Mouse (Mus musculus): Measurements from ENCODE around the gene Ccdc114. TPM values are rescaled to one million over a fixed set of nuclear protein-coding genes. Genes with fewer than 3 reads are reported as not detected.
"Not testable (repeated sequence)": the region's sequence is repeated elsewhere in the genome, so short reads cannot be mapped to it uniquely, and the experiment has no call there.

Gene Ccdc114
- total RNA-seq (2014; fragmentation: Nextera tagmentation): not detected in 2 replicates
- 0.17 and 0.22 TPM in 2 replicates for total RNA-seq (2017)
- 0.07 and 0.09 TPM in 2 replicates for polyA plus RNA-seq (2012)

DNA sequence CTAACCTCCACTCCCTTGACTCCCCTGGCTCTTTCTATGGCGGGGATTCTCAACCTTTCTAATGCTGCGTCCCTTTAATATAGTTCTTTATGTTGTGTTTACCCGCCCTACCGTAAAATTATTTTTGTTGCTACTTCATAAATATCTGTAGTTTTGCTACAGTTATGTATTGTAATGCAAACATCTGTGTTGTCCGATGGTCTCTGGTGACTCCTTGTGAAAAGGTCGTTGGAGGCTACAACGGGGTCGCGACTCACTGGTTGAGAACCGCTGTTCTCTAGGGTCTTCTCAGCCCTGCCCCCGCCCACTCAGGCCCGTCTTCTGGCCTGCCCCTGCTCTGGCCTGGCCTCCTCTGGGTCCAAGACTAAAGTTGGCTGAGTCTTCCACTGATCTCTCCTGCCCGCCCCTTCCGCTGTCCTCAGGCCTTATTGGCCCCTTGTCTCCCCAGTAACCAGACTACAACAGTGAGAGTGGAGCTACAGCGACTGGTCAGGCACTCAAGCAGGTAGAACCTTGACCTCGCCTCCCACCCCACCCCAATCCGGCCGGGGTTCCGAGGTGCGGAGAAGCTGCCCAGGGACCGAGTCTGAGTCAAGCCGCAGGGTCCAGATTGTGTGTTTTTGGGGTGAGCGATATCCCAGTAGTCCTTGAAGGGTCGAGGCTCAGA, at the start of gene Ccdc114:
Gene Ccdc114, plus strand, starts transcription at position 311 of the 667 bp plus-strand sequence.
- no peak within 1 kb of the TSS for H3K4me3 ChIP-seq (ENCODE audit: low read depth, low read length)
- ATAC-seq (ENCODE audit: extremely low read depth, insufficient number of reproducible peaks, low FRiP score, poor library complexity, severe bottlenecking) (no peak), DNase-seq (ENCODE audit: low spot score) (no peak)
- H3K36me3 ChIP-seq (replicated peaks): no peaks in the 10 kb centered on the region
- H3K9me3 ChIP-seq (replicated peaks): no peaks in the 10 kb centered on the region
- no peak for TF ChIP-seq GATA1 (IDR thresholded peaks at IDR 0.05; ENCODE audit: borderline replicate concordance, low read length)
- TF ChIP-seq TAL1 (conservative IDR thresholded peaks at IDR 0.05; ENCODE audit: low read depth, low read length): no peak
- no peak for TF ChIP-seq POLR2AphosphoS5 (IDR thresholded peaks at IDR 0.05; ENCODE audit: insufficient replicate concordance, low read depth, low read length)
- TF ChIP-seq CTCF (IDR thresholded peaks at IDR 0.05; ENCODE audit: low read depth, low read length): no peak
- no peak for TF ChIP-seq GATA2 (IDR thresholded peaks at IDR 0.05; ENCODE audit: borderline replicate concordance, low read depth, low read length)
- peaks cover 17% of the 10 kb centered on the region for H3K4me1 ChIP-seq (ENCODE audit: insufficient read depth, low read depth, low read length)
- H3K27me3 ChIP-seq (ENCODE audit: insufficient read depth, low read length): peaks cover 24% of the 10 kb centered on the region

DNA sequence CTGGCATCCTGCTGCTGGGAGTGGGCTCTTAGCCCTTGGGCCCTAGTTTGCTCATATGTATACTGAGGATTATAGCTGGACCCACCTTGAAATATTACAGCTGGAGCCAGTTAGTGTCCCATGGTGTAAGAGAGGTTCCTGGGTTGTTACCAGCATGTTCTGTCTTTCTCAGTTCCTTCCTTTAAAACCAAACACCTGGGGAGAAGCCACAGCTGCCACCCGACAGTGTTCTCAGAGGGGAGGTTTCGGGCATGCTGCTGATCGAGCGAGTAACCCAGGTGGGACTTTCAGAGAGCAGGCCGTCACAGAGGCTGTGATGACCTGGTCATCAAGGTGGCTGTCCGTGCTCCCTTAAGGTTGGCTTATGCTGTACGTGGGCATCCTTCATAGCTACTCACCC, 47.0 kb upstream of the Ccdc114 start:
- Histone ChIP-seq H3K4me1 (ENCODE audit: insufficient read depth, low read depth, low read length) (peaks cover 23% of the 10 kb centered on the region), H3K36me3 (replicated peaks) (peaks cover 72% of the 10 kb centered on the region), H3K9me3 (replicated peaks) (no peaks in the 10 kb centered on the region), H3K27me3 (ENCODE audit: insufficient read depth, low read length) (no peaks in the 10 kb centered on the region), H3K4me3 (ENCODE audit: low read depth, low read length) (no peak overlapping the region)
- no peak for DNase-seq (ENCODE audit: low spot score)
- ATAC-seq (ENCODE audit: extremely low read depth, insufficient number of reproducible peaks, low FRiP score, poor library complexity, severe bottlenecking): no peak
- no peak for TF ChIP-seq GATA1 (IDR thresholded peaks at IDR 0.05; ENCODE audit: borderline replicate concordance, low read length)
- TF ChIP-seq CTCF (IDR thresholded peaks at IDR 0.05; ENCODE audit: low read depth, low read length): no peak
- no peak for TF ChIP-seq GATA2 (IDR thresholded peaks at IDR 0.05; ENCODE audit: borderline replicate concordance, low read depth, low read length)
- TF ChIP-seq POLR2AphosphoS5 (IDR thresholded peaks at IDR 0.05; ENCODE audit: insufficient replicate concordance, low read depth, low read length): no peak

DNA sequence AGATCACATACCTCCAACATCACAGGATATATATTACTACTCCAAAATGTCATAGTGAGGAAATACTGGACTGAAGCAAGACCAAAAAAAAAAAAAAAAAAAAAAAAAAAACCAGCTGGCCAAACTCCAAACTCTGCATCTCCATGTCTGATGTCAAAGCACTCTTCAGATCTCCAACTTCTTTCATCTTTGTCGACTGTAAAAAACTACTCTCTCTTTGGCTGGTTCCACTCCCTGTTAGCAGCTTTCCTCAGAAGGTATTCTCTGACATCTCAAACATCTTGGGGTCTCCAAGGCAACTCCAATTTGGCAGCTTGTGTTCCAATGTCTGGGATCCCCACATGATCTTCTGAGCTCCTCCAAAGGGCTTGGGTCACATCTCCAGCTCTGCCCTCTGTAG, 45.6 kb upstream of the Ccdc114 start, which contains the start of gene Grin2d:
Gene Grin2d, minus strand, starts transcription at position 101 of the 400 bp plus-strand sequence.
- not testable (repeated sequence) for DNase-seq (ENCODE audit: low spot score); H3K4me3 ChIP-seq (ENCODE audit: low read depth, low read length); H3K27me3 ChIP-seq (ENCODE audit: insufficient read depth, low read length); H3K9me3 ChIP-seq (replicated peaks); ATAC-seq (ENCODE audit: extremely low read depth, insufficient number of reproducible peaks, low FRiP score, poor library complexity, severe bottlenecking)
- Histone ChIP-seq H3K36me3 (replicated peaks) (peaks cover 86% of the 10 kb centered on the region), H3K4me1 (ENCODE audit: insufficient read depth, low read depth, low read length) (peaks cover 22% of the 10 kb centered on the region)

DNA sequence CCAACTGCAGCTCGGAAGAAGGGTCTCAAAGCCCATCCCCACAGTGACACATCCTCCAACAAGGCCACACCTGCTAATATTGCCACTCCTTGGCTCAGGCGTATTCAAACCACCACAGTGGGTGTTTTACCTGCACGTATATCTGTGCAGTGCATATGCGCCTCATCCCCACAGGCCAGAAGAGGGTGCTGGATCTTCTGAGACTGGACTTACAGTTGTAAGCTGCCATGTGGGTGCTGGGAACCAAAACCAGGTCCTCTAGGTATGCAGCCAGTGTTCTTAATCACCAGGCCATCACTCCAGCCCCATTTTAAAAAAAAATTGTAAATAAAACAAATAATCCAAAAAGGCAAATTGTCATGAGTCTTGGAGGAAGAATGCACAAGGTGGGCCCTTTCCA, 43.3 kb upstream of the Ccdc114 start:
- Histone ChIP-seq H3K4me3 (ENCODE audit: low read depth, low read length) (no peak overlapping the region), H3K9me3 (replicated peaks) (no peaks in the 10 kb centered on the region), H3K27me3 (ENCODE audit: insufficient read depth, low read length) (no peaks in the 10 kb centered on the region), H3K36me3 (replicated peaks) (peaks cover 89% of the 10 kb centered on the region), H3K4me1 (ENCODE audit: insufficient read depth, low read depth, low read length) (peaks cover 2% of the 10 kb centered on the region; the same call in 1 of the 2 replicates)
- TF ChIP-seq CTCF (IDR thresholded peaks at IDR 0.05; ENCODE audit: low read depth, low read length): no peak
- ATAC-seq (ENCODE audit: extremely low read depth, insufficient number of reproducible peaks, low FRiP score, poor library complexity, severe bottlenecking): no peak
- DNase-seq (ENCODE audit: low spot score): no peak

DNA sequence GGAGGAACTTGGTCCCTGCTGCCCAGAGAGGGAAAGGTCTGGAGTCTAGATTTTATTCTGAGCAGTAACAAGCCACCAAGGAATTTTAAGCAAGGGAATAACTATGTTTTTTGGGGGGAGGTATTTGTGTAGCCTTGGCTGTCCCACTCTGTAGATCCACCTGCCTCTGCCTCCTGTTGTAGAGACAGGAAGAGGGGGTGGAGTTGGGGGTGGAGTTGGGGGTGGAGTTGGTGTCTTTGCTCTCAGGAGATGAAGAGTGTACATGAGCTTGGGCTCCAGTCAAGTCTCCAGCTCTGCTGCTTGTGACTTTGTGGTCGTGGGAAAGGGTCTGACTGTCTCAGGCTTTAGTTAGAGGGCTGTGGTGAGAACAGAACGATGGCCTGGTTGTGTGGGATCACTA, 42.9 kb upstream of the Ccdc114 start:
- Histone ChIP-seq H3K36me3 (replicated peaks) (peaks cover 89% of the 10 kb centered on the region), H3K4me1 (ENCODE audit: insufficient read depth, low read depth, low read length) (no peaks in the 10 kb centered on the region), H3K4me3 (ENCODE audit: low read depth, low read length) (no peak overlapping the region), H3K27me3 (ENCODE audit: insufficient read depth, low read length) (no peaks in the 10 kb centered on the region), H3K9me3 (replicated peaks) (no peaks in the 10 kb centered on the region)
- ATAC-seq (ENCODE audit: extremely low read depth, insufficient number of reproducible peaks, low FRiP score, poor library complexity, severe bottlenecking) (no peak), DNase-seq (ENCODE audit: low spot score) (no peak)
- no peak for TF ChIP-seq POLR2AphosphoS5 (IDR thresholded peaks at IDR 0.05; ENCODE audit: insufficient replicate concordance, low read depth, low read length)
- TF ChIP-seq GATA1 (IDR thresholded peaks at IDR 0.05; ENCODE audit: borderline replicate concordance, low read length): no peak
- TF ChIP-seq TAL1 (conservative IDR thresholded peaks at IDR 0.05; ENCODE audit: low read depth, low read length): no peak
- no peak for TF ChIP-seq CTCF (IDR thresholded peaks at IDR 0.05; ENCODE audit: low read depth, low read length)
- TF ChIP-seq GATA2 (IDR thresholded peaks at IDR 0.05; ENCODE audit: borderline replicate concordance, low read depth, low read length): no peak

DNA sequence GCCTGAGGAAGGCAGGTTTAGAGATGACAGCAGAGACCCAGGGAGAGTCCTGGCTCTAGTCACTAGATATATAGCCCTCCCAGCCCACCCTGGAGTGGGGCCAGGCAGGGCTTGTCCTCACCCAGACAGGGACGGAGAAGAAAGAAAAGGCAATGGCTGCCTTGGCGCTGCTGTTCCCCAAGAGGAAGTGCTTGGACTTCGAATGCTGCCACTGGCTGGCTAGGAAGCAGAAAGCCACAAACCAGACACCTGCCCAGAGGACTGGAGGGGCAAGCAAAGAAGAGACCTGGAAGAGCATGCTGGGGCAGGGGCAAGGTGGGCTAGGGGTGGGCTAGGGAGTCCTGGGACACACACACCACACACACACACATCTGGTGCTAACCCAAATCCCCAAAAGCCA, 36.6 kb upstream of the Ccdc114 start:
- TF ChIP-seq GATA1 (IDR thresholded peaks at IDR 0.05; ENCODE audit: borderline replicate concordance, low read length): no peak
- TF ChIP-seq TAL1 (conservative IDR thresholded peaks at IDR 0.05; ENCODE audit: low read depth, low read length): no peak
- TF ChIP-seq GATA2 (IDR thresholded peaks at IDR 0.05; ENCODE audit: borderline replicate concordance, low read depth, low read length): no peak
- no peak for TF ChIP-seq CTCF (IDR thresholded peaks at IDR 0.05; ENCODE audit: low read depth, low read length)
- no peak for TF ChIP-seq POLR2AphosphoS5 (IDR thresholded peaks at IDR 0.05; ENCODE audit: insufficient replicate concordance, low read depth, low read length)
- no peaks in the 10 kb centered on the region for H3K9me3 ChIP-seq (replicated peaks)
- DNase-seq (ENCODE audit: low spot score) (no peak), ATAC-seq (ENCODE audit: extremely low read depth, insufficient number of reproducible peaks, low FRiP score, poor library complexity, severe bottlenecking) (no peak)
- H3K36me3 ChIP-seq (replicated peaks): peaks cover 67% of the 10 kb centered on the region
- no peaks in the 10 kb centered on the region for H3K4me1 ChIP-seq (ENCODE audit: insufficient read depth, low read depth, low read length)
- H3K4me3 ChIP-seq (ENCODE audit: low read depth, low read length): no peak overlapping the region
- no peaks in the 10 kb centered on the region for H3K27me3 ChIP-seq (ENCODE audit: insufficient read depth, low read length)

DNA sequence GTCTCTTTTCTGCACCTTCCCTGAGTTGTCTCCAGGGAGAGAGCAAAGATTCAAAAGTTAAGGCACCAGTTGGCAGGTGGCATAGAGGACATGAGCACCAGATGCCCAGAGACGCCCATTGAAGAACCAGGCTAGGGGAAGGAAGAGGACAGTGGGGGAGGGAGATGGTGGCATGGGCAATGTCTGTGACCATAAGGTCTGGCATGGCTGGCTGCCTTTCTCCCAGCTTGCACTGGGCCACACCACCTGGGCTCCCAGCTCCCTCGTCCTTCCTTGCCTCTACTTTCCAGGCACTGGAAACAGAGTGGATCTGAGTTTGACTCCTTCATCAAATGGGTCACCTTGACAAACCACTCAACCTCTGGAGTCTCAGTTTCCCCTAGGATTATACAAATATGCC, 31.2 kb upstream of the Ccdc114 start:
- Histone ChIP-seq H3K9me3 (replicated peaks) (no peaks in the 10 kb centered on the region), H3K27me3 (ENCODE audit: insufficient read depth, low read length) (peaks cover 3% of the 10 kb centered on the region; the same call in 1 of the 2 replicates), H3K36me3 (replicated peaks) (peaks cover 38% of the 10 kb centered on the region), H3K4me1 (ENCODE audit: insufficient read depth, low read depth, low read length) (peaks cover 26% of the 10 kb centered on the region), H3K4me3 (ENCODE audit: low read depth, low read length) (no peak overlapping the region)
- no peak for ATAC-seq (ENCODE audit: extremely low read depth, insufficient number of reproducible peaks, low FRiP score, poor library complexity, severe bottlenecking)
- TF ChIP-seq CTCF (IDR thresholded peaks at IDR 0.05; ENCODE audit: low read depth, low read length) (no peak), POLR2AphosphoS5 (IDR thresholded peaks at IDR 0.05; ENCODE audit: insufficient replicate concordance, low read depth, low read length) (no peak), TAL1 (conservative IDR thresholded peaks at IDR 0.05; ENCODE audit: low read depth, low read length) (no peak), GATA2 (IDR thresholded peaks at IDR 0.05; ENCODE audit: borderline replicate concordance, low read depth, low read length) (no peak), GATA1 (IDR thresholded peaks at IDR 0.05; ENCODE audit: borderline replicate concordance, low read length) (no peak)
- no peak for DNase-seq (ENCODE audit: low spot score)

Data from G1E (cell line).